Mouse (Mus musculus) fat pad, adult 2 months (tissue): ENCODE data around the gene Mtmr12.
A peak's percentile ranks its signal among the peaks of the same experiment; 100 is the strongest.

Experiments
- DNase-seq: peaks from one replicate; pipeline ENCODE4 v3.0.0-alpha.2; 2011; ENCODE audit warnings: low read depth, low spot score; ENCODE audit errors: extremely low read depth

The Mtmr12 gene

DNA sequence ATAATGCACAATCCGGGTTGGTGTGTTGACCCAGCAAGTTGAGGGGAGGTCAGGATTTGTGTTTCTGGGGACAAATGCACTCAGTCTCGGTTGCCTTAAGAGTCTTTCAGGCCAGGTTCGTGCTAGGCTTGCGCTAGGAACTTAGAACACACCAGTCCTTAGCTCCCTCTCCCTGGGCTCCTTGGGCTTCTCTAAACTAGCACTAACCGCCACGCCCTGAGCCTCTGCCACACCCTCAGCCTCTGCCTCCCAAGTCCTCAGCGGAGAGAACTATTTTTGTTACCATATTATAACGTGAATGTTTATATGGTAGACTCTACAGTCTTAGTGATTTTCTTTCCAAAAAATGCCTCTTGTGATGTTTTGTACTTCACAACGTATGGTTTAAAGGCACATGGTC lies 66.5 kb downstream of the Mtmr12 start:
- DNase-seq, result no peak

GRCm38 (mm10) chr15:12273325-12274052 lies 68.7 kb downstream of the Mtmr12 start:
- no peak for DNase-seq

- DNase-seq, result no peak
Measured at GRCm38 (mm10) chr15:12274053-12274769, 69.4 kb downstream of the Mtmr12 start.

GRCm38 (mm10) chr15:12275091-12275623 lies 70.3 kb downstream of the Mtmr12 start:
- no peak for DNase-seq

DNA sequence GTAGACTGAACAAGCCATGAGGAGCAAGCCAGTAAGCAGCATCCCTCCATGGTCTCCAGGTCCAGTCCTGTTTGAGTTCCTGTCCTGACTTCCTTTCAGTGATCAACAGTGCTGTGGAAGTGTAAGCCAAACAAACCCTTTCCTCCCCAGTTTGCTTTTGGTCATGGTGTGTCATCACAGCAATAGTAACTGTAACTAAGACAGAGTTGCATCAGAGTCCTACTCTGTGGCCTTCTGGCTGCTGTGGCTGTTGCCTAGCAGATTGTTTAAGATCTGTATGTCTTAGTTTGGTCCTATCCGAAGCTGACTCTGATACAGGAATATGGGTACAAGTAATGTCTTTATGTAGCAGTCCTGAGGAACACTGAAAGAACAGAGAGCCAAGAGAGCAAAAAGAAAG lies 75.0 kb downstream of the Mtmr12 start:
- no peak for DNase-seq

GRCm38 (mm10) chr15:12284794-12285534 lies 80.1 kb downstream of the Mtmr12 start:
- DNase-seq, result peak; percentile 83

- DNase-seq, result no peak
Measured at GRCm38 (mm10) chr15:12285535-12285809, 80.6 kb downstream of the Mtmr12 start.

- DNase-seq, result no peak
Measured at GRCm38 (mm10) chr15:12290330-12290729, 85.5 kb downstream of the Mtmr12 start.

- no peak for DNase-seq
Measured at GRCm38 (mm10) chr15:12291757-12292156, 86.9 kb downstream of the Mtmr12 start.

DNA sequence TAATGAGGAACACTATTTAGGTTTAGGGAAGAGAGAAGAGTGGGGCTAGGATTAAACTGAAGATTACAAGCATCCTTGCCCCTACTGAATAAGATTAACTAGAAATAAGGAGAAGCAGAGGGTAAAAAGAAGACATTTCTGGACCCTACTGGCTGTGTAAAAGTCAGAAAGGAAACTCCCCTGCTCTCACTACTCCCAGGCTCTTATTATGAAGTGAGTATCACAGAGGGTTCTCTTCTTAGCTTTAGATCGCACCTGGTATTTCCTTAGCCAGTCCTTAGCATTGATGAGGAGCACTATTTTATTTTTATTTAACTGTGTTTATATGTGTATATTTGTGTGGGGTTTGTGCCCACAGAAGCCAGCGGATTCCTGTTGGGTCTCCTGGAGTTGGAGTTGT lies 91.4 kb downstream of the Mtmr12 start:
- DNase-seq, result no peak

GRCm38 (mm10) chr15:12298231-12298737 lies 93.5 kb downstream of the Mtmr12 start:
- DNase-seq, result no peak

DNA sequence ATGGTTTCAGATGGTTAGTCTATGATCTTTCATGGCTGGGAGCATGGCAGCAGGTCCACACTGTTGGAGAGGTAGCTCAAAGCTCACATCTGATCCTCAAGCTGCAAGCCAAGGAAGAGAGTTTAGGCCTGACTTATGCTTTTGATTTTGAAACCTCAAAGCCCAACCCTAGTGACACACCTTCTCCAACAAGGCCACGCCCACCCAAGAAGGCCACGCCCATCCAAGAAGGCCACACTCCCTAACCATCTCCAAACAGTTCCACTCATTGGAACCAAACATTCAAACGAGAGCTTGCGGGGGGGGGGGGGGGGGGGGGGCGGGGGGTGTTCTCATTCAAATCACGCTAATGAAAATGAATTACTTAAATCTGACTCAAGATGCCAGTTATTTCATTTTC lies 96.9 kb downstream of the Mtmr12 start:
- no peak for DNase-seq

- DNase-seq, result no peak
Measured at GRCm38 (mm10) chr15:12306188-12307071, 101.6 kb downstream of the Mtmr12 start.

- DNase-seq, result no peak
Measured at GRCm38 (mm10) chr15:12307114-12307513, 102.3 kb downstream of the Mtmr12 start.

- DNase-seq, result no peak
Measured at GRCm38 (mm10) chr15:12308539-12308938, 103.7 kb downstream of the Mtmr12 start.

DNA sequence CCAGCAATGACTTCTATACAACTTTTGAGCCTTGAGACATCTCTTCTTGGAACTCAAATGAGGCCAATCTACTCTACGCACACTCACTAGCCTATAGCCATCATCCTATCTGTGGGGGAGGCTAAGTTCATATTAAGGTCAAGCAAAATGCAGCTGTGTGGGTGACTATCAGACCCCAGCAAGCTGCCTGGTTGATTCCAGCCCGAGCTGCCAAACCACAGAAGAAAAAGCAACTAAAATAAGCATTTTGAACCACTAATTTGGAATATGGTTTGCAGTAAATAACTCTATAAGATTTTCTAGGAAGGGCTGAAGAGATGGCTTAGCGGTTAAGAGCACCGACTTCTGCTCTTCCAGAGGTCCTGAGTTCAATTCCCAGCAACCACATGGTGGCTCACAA lies 105.8 kb downstream of the Mtmr12 start:
- DNase-seq, result no peak

DNA sequence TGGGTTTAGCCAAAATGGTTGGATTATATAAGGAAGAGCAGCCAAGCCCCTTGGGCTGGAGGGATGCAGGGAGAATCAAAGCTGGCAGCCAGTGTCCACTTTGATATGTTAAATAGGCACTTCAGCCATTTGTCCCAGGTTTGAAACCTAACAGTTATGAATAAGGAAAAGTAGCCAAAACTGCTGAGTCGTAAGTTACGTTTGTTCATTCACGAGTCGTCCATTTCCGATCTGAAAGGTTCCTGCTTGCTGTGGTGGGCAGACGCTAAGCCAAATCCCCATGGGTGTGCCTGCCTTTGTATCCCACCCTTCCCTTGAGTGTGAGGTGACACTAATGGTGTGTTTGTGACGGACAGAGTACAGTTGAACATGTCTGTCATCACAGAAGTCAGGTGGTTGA lies 106.6 kb downstream of the Mtmr12 start:
- no peak for DNase-seq

DNA sequence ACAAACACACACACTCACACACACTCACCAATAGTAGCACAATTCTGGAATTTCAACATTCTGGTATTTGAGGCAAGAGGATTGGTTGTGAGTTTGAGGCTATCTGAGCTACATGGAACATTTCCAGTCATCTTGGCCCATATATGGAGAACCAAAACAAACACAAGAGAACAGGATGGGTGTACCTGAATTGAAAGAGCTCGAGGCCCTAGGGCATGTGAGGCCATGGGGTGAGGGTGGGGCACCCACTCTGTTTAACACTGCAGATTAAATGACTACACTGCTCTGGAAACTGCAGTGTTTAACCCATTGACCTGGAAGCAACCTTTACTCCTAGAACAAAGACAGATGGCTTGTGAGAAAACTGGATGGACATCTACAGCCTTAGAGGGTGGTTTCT lies 108.4 kb downstream of the Mtmr12 start:
- DNase-seq, result no peak

- DNase-seq, result no peak
Measured at GRCm38 (mm10) chr15:12314584-12314983, 109.8 kb downstream of the Mtmr12 start.

- DNase-seq, result no peak
Measured at GRCm38 (mm10) chr15:12315996-12316395, 111.2 kb downstream of the Mtmr12 start.

DNA sequence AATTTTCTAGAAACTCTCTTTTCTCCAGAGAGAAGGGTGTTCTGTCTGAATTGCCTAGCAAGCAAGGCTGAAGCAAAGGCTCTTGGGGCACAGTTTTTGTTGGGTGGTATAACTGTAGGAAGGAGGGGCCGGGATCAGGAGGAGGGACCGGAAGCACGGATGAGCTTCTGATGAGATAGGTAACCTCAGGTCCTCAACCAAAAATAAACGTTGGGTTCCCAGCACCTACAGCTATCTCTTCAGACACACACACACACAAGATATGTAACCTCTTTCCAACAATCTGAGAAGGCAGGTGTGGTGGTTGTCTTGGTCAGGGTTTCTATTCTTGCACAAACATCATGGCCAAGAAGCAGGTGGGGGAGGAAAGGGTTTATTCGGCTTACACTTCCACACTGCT lies 112.5 kb downstream of the Mtmr12 start:
- DNase-seq, result no peak
